Mouse (Mus musculus) thymus, adult 2 months (tissue): ENCODE data around the gene Gm19345. TPM values are rescaled to one million over a fixed set of nuclear protein-coding genes. Genes with fewer than 3 reads are reported as not detected.

Experiments used
- DNase-seq: peaks from one replicate; pipeline ENCODE4 v3.0.0; 2021
- H3K27ac ChIP-seq: fragments of 200-500 bp; 2 replicates; pipeline ENCODE4 v1.5.1; 2012; ENCODE audit warnings: low read length, control low read depth; ENCODE audit not compliant: control insufficient read depth, insufficient read depth
- H3K27me3 ChIP-seq: fragments of 200-500 bp; 2 replicates; pipeline ENCODE4 v1.6.1; 2012; ENCODE audit warnings: mild to moderate bottlenecking, low read length, moderate library complexity, mixed read lengths; ENCODE audit not compliant: control insufficient read depth, insufficient read depth
- H3K36me3 ChIP-seq: fragments of 200-500 bp; 2 replicates; pipeline ENCODE4 v1.6.1; 2012; ENCODE audit warnings: mild to moderate bottlenecking, low read length, moderate library complexity; ENCODE audit not compliant: control insufficient read depth, insufficient read depth
- H3K4me1 ChIP-seq: fragments of 200-500 bp; replicated peaks from 2 replicates; pipeline ENCODE4 v1.6.1; 2012; ENCODE audit warnings: low read length; ENCODE audit not compliant: control insufficient read depth, insufficient read depth
- H3K4me3 ChIP-seq: fragments of 200-500 bp; 2 replicates; pipeline ENCODE4 v1.5.1; 2012; ENCODE audit warnings: mild to moderate bottlenecking, low read length, control low read depth, moderate library complexity; ENCODE audit not compliant: control insufficient read depth, insufficient read depth
- CTCF ChIP-seq: fragments of 200-500 bp; IDR thresholded peaks from 2 replicates; pipeline ENCODE4 v1.5.1; 2012; ENCODE audit warnings: mild to moderate bottlenecking, control low read depth, low read length, moderate library complexity, borderline replicate concordance; ENCODE audit not compliant: control insufficient read depth, poor library complexity, insufficient read depth; ENCODE audit errors: extremely low read depth
- POLR2A ChIP-seq: fragments of 200-500 bp; IDR thresholded peaks from 2 replicates; pipeline ENCODE4 v1.6.1; 2012; ENCODE audit warnings: mild to moderate bottlenecking, low read length, control low read depth, moderate library complexity; ENCODE audit not compliant: control insufficient read depth, poor library complexity, insufficient read depth; ENCODE audit errors: extremely low read depth
- WGBS: fragments of 180-500 bp; shearing (Covaris S2); methylation state at CpG from one replicate; pipeline ENCODE4 v1.1.7; 2018; 5-methylcytosine and 5-hydroxymethylcytosine counted together
- polyA plus RNA-seq: library from polyadenylated mRNA; depleted of rRNA; stranded (reverse); fragments of >200 nt; gene quantifications from 2 replicates; pipeline ENCODE4 v1.2.3, GENCODE M21; 2012

Gm19345 gene
- polyA plus RNA-seq, 1 experiment = 0.36 TPM

- Histone ChIP-seq H3K27ac (no peak overlapping the region), H3K36me3 (no peaks in the 10 kb centered on the region), H3K4me3 (no peak overlapping the region), H3K4me1 (peaks cover 51% of the 10 kb centered on the region), H3K27me3 (peaks cover 6% of the 10 kb centered on the region; the same call in 1 of the 2 replicates)
- no peak for DNase-seq
- 75% methylated on average over 3 of the region's 3 CpGs for WGBS
- TF ChIP-seq CTCF (no peak), POLR2A (no peak)
Observed at GRCm38 (mm10) chr7:19820347-19821048, 31.3 kb upstream of the Gm19345 start.

GRCm38 (mm10) chr7:19821633-19822032 lies 30.2 kb upstream of the Gm19345 start:
- WGBS = 85% methylated on average over 7 of the region's 7 CpGs
- 0 out of 2 replicates have a peak overlapping the region, but pooled peaks have one; percentile 39 for H3K4me3 ChIP-seq
- no peak for TF ChIP-seq POLR2A
- no peak for TF ChIP-seq CTCF
- H3K27me3 ChIP-seq = peaks cover 6% of the 10 kb centered on the region; the same call in 1 of the 2 replicates
- no peak for DNase-seq
- H3K27ac ChIP-seq = no peak overlapping the region
- H3K36me3 ChIP-seq = no peaks in the 10 kb centered on the region
- peaks cover 42% of the 10 kb centered on the region for H3K4me1 ChIP-seq

- H3K36me3 ChIP-seq = no peaks in the 10 kb centered on the region
- no peak for DNase-seq
- peaks cover 37% of the 10 kb centered on the region for H3K4me1 ChIP-seq
- no peak overlapping the region for H3K27ac ChIP-seq
- H3K4me3 ChIP-seq = peak overlapping the region; percentile 39
- WGBS = 15% methylated on average over 20 of the region's 20 CpGs
- H3K27me3 ChIP-seq = peaks cover 6% of the 10 kb centered on the region; the same call in 1 of the 2 replicates
- TF ChIP-seq POLR2A (no peak), CTCF (no peak)
Observed at GRCm38 (mm10) chr7:19822193-19822592, 29.6 kb upstream of the Gm19345 start.

- no peak for TF ChIP-seq POLR2A
- Histone ChIP-seq H3K27me3 (peaks cover 6% of the 10 kb centered on the region; the same call in 1 of the 2 replicates), H3K27ac (peak within 1 kb of the TSS; percentile 3; the same call in 1 of the 2 replicates), H3K36me3 (no peaks in the 10 kb centered on the region), H3K4me1 (peaks cover 32% of the 10 kb centered on the region), H3K4me3 (peak within 1 kb of the TSS; percentile 39)
- WGBS = 1% methylated on average over 41 of the region's 42 CpGs
- peak; percentile 49 for DNase-seq
Observed at GRCm38 (mm10) chr7:19822604-19823058, 29.2 kb upstream of the Gm19345 start, which contains the start of gene Bcl3. TSS of gene Bcl3 (minus strand) at chr7:19822770.

- Histone ChIP-seq H3K4me3 (no peak overlapping the region), H3K4me1 (peaks cover 28% of the 10 kb centered on the region), H3K27ac (peak overlapping the region; percentile 3; the same call in 1 of the 2 replicates), H3K36me3 (no peaks in the 10 kb centered on the region), H3K27me3 (peaks cover 6% of the 10 kb centered on the region; the same call in 1 of the 2 replicates)
- no peak for DNase-seq
- TF ChIP-seq POLR2A (no peak), CTCF (no peak)
- WGBS = 31% methylated on average over 16 of the region's 16 CpGs
Observed at GRCm38 (mm10) chr7:19823256-19824181, 28.3 kb upstream of the Gm19345 start.

GRCm38 (mm10) chr7:19824182-19824973 lies 27.4 kb upstream of the Gm19345 start:
- DNase-seq = peak; percentile 59
- peaks cover 6% of the 10 kb centered on the region; the same call in 1 of the 2 replicates for H3K27me3 ChIP-seq
- H3K4me3 ChIP-seq = no peak overlapping the region
- peaks cover 21% of the 10 kb centered on the region for H3K4me1 ChIP-seq
- WGBS = 15% methylated on average over 26 of the region's 26 CpGs
- TF ChIP-seq POLR2A = no peak
- TF ChIP-seq CTCF = no peak
- H3K36me3 ChIP-seq = no peaks in the 10 kb centered on the region
- H3K27ac ChIP-seq = peak overlapping the region; percentile 3; the same call in 1 of the 2 replicates
